Mouse (Mus musculus): ENCODE data around the gene Gm10197. TPM values are rescaled to one million over a fixed set of nuclear protein-coding genes. Genes with fewer than 3 reads are reported as not detected.
A peak's percentile ranks its signal among the peaks of the same experiment; 100 is the strongest.

Gm10197 gene
- total and polyA plus RNA-seq, 2 experiments from 2014 or later: not detected

DNA sequence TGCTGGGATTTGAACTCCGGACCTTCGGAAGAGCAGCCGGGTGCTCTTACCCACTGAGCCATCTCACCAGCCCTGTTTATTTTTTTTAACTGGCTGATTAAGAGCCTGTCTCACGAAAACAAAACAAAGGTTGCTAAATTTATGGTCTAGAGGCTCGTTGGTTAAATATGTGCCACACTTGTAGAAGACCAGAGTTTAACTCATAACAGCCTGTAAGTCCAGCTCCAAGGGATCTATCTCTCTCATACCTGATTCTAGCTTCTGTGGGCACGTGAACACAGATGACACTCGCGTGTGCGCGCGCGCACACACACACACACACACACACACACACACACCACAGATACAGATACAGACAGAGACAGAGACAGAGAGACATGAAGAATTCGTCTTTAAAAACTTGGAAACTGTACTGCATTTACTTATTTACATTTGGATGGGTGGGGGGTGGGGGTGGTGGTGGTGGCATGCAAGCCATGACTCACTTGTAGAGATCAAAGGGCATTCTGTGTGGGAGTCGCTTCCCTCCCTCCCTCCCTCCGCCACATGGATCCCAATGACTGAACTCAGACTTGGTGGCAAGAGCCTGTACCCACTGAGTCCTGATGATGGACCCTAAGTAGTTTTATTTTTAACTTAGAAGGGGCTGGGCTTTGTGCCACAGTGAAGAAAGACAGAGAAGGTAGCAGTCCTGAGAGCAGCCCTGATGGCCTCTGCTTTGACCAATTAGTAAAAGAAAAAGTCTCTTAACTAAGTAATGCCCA, 42.2 kb upstream of the Gm10197 start:
- 71% methylated on average over 15 of the region's 15 CpGs for WGBS
- Histone ChIP-seq H3K27ac (ENCODE audit: low read depth) (no peak overlapping the region), H3K27me3 (ENCODE audit: control insufficient read depth, insufficient read depth, low read length) (no peaks in the 10 kb centered on the region), H3K36me3 (replicated peaks; ENCODE audit: control insufficient read depth, insufficient read depth, low read length) (no peaks in the 10 kb centered on the region), H3K9ac (replicated peaks; ENCODE audit: low read depth, low read length) (no peak overlapping the region), H3K4me1 (ENCODE audit: control insufficient read depth, insufficient read depth) (peaks cover 17% of the 10 kb centered on the region), H3K4me3 (ENCODE audit: low read depth, low read length) (no peak overlapping the region), H3K9me3 (replicated peaks; ENCODE audit: control insufficient read depth, low read length) (no peaks in the 10 kb centered on the region), H3K4me2 (ENCODE audit: low read depth, low read length) (no peak overlapping the region)
- ATAC-seq (ENCODE audit: insufficient read depth, low read depth) (no peak), DNase-seq (ENCODE audit: low spot score) (no peak)
- TF ChIP-seq EP300 (IDR thresholded peaks at IDR 0.05; ENCODE audit: low read depth) (no peak), CTCF (IDR thresholded peaks at IDR 0.05; ENCODE audit: low read depth) (no peak)

DNA sequence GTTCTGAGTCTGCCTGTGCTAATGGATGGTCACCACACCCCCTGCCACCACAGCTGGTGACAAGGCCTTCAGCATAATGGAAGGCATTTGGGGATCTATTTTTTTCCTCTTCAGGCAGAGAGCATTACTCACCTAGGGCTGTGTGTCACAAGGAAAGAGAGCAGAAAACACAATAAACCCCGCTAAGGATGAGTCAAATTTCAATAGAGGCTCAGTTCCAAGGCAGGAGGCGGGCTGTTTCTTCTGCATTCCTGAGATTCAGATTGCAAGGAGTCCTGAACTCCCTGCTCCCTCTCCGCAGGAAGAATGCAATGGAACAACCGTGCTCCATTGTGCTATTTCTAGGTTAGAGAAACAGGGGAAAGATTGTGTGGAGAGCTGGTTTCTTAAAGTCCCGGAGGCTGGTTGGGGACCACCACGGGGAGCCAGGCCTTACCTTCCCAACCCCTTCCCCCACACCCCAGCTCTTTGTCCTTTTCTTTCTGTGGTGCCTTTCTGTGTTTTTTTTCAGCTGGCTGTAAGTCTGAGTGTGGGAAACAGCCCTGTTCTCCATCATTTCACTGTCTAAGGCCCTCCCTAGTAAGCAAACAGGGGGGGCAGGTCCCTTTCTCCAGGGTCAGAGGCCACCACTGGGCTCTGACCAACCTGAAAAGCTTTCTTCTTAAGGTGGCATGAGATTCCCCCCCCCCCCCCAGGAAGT, 40.7 kb upstream of the Gm10197 start:
- WGBS: 15% methylated on average over 6 of the region's 6 CpGs
- H3K27ac ChIP-seq (ENCODE audit: low read depth): peak overlapping the region; percentile 23; the same call in 1 of the 2 replicates
- DNase-seq (ENCODE audit: low spot score): no peak
- H3K4me3 ChIP-seq (ENCODE audit: low read depth, low read length): no peak overlapping the region
- H3K9me3 ChIP-seq (replicated peaks; ENCODE audit: control insufficient read depth, low read length): no peaks in the 10 kb centered on the region
- no peaks in the 10 kb centered on the region for H3K27me3 ChIP-seq (ENCODE audit: control insufficient read depth, insufficient read depth, low read length)
- no peaks in the 10 kb centered on the region for H3K36me3 ChIP-seq (replicated peaks; ENCODE audit: control insufficient read depth, insufficient read depth, low read length)
- no peak overlapping the region for H3K9ac ChIP-seq (replicated peaks; ENCODE audit: low read depth, low read length)
- no peak overlapping the region for H3K4me2 ChIP-seq (ENCODE audit: low read depth, low read length)
- peaks cover 17% of the 10 kb centered on the region for H3K4me1 ChIP-seq (ENCODE audit: control insufficient read depth, insufficient read depth)
- TF ChIP-seq CTCF (IDR thresholded peaks at IDR 0.05; ENCODE audit: low read depth) (no peak), EP300 (IDR thresholded peaks at IDR 0.05; ENCODE audit: low read depth) (no peak)
- ATAC-seq (ENCODE audit: insufficient read depth, low read depth): peak; percentile 36; the same call in 1 of the 2 replicates

DNA sequence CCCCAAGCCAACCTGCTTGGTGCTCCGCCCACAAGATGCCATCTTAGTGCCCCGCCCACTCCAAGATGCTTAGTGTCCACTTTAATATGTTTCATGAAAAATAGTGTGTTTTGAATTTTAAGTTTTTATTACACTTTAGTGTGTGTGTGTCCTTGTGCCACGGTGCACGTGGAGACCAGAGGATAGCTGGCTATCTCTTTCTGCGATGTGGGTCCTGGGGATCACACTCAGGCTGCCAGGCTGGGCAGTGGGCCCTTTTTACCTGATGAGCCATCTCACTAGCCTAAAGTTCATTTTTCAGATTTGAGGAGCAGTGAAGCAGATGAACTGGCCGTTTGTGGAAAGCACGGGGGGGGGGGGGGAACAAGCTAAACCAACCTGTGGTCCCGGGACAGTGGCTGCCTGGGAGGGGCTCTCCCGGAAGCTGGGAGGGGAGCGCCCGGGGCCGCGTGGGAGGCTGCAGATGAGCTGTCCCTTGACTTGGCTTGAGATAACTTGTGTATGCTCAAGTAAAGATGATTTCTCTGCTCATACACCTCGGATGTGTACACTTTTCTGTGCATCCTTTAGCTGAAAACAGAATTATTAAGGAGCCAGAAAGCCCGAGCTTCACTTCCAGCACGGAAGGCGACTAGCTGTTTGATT, 38.2 kb upstream of the Gm10197 start:
- no peak overlapping the region for H3K4me2 ChIP-seq (ENCODE audit: low read depth, low read length)
- WGBS: 52% methylated on average over 17 of the region's 17 CpGs
- no peak overlapping the region for H3K9ac ChIP-seq (replicated peaks; ENCODE audit: low read depth, low read length)
- TF ChIP-seq CTCF (IDR thresholded peaks at IDR 0.05; ENCODE audit: low read depth) (no peak), EP300 (IDR thresholded peaks at IDR 0.05; ENCODE audit: low read depth) (no peak)
- no peaks in the 10 kb centered on the region for H3K36me3 ChIP-seq (replicated peaks; ENCODE audit: control insufficient read depth, insufficient read depth, low read length)
- no peaks in the 10 kb centered on the region for H3K9me3 ChIP-seq (replicated peaks; ENCODE audit: control insufficient read depth, low read length)
- H3K27ac ChIP-seq (ENCODE audit: low read depth): no peak overlapping the region
- ATAC-seq (ENCODE audit: insufficient read depth, low read depth): no peak
- H3K27me3 ChIP-seq (ENCODE audit: control insufficient read depth, insufficient read depth, low read length): no peaks in the 10 kb centered on the region
- no peak overlapping the region for H3K4me3 ChIP-seq (ENCODE audit: low read depth, low read length)
- no peak for DNase-seq (ENCODE audit: low spot score)
- H3K4me1 ChIP-seq (ENCODE audit: control insufficient read depth, insufficient read depth): peaks cover 17% of the 10 kb centered on the region

DNA sequence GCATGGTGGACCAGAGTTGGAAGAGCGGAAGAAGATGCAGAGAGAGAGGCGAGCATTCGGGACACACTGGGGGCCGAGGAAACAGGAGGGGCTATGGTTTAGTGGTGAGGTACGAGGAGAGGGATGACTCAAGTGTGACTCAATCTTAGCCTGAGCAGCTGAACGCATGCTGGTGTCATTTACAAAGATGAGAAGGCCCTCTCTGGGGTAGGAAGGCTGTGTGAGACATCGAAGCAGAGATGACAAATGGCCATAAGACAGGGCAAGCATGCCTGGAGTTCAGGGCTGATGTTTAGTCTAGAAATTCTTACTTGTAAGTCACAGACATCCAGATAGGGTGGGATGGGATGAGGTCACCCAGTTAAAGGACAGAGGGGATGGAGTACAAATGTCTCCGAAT, 36.8 kb upstream of the Gm10197 start:
- no peaks in the 10 kb centered on the region for H3K9me3 ChIP-seq (replicated peaks; ENCODE audit: control insufficient read depth, low read length)
- no peak overlapping the region for H3K9ac ChIP-seq (replicated peaks; ENCODE audit: low read depth, low read length)
- no peak overlapping the region for H3K27ac ChIP-seq (ENCODE audit: low read depth)
- H3K36me3 ChIP-seq (replicated peaks; ENCODE audit: control insufficient read depth, insufficient read depth, low read length): no peaks in the 10 kb centered on the region
- H3K27me3 ChIP-seq (ENCODE audit: control insufficient read depth, insufficient read depth, low read length): no peaks in the 10 kb centered on the region
- H3K4me1 ChIP-seq (ENCODE audit: control insufficient read depth, insufficient read depth): peaks cover 9% of the 10 kb centered on the region; the same call in 1 of the 2 replicates
- DNase-seq (ENCODE audit: low spot score): no peak
- TF ChIP-seq EP300 (IDR thresholded peaks at IDR 0.05; ENCODE audit: low read depth) (no peak), CTCF (IDR thresholded peaks at IDR 0.05; ENCODE audit: low read depth) (no peak)
- 81% methylated on average over 8 of the region's 8 CpGs for WGBS
- no peak for ATAC-seq (ENCODE audit: insufficient read depth, low read depth)
- no peak overlapping the region for H3K4me2 ChIP-seq (ENCODE audit: low read depth, low read length)
- no peak overlapping the region for H3K4me3 ChIP-seq (ENCODE audit: low read depth, low read length)

DNA sequence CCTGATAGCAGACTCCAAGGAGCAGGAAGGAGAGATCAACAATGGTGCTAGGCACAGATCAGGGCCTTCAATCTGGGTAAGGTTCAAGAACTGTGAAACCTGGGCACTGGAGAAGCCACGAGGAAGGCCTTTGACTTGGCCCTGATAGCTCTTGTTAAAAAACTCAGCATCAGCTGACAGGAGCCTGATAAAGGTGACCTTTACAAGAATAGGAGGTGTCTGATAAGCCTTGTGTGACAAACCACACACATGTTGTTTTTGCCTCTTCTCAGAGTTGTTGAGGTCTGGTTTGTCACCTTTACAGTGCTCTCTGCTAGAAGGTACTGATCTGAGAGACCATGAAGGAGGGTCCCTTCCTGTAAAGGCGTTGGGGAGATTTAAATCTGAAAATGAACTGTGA, 35.8 kb upstream of the Gm10197 start:
- Histone ChIP-seq H3K4me2 (ENCODE audit: low read depth, low read length) (no peak overlapping the region), H3K9ac (replicated peaks; ENCODE audit: low read depth, low read length) (no peak overlapping the region), H3K4me3 (ENCODE audit: low read depth, low read length) (no peak overlapping the region), H3K36me3 (replicated peaks; ENCODE audit: control insufficient read depth, insufficient read depth, low read length) (no peaks in the 10 kb centered on the region), H3K4me1 (ENCODE audit: control insufficient read depth, insufficient read depth) (peaks cover 9% of the 10 kb centered on the region; the same call in 1 of the 2 replicates), H3K27me3 (ENCODE audit: control insufficient read depth, insufficient read depth, low read length) (no peaks in the 10 kb centered on the region), H3K9me3 (replicated peaks; ENCODE audit: control insufficient read depth, low read length) (no peaks in the 10 kb centered on the region), H3K27ac (ENCODE audit: low read depth) (no peak overlapping the region)
- no peak for DNase-seq (ENCODE audit: low spot score)
- no peak for TF ChIP-seq CTCF (IDR thresholded peaks at IDR 0.05; ENCODE audit: low read depth)
- no peak for TF ChIP-seq EP300 (IDR thresholded peaks at IDR 0.05; ENCODE audit: low read depth)
- 34% methylated on average over 2 of the region's 2 CpGs for WGBS
- no peak for ATAC-seq (ENCODE audit: insufficient read depth, low read depth)
